Mouse (Mus musculus): Measurements from ENCODE around the gene Muc3a.

DNA sequence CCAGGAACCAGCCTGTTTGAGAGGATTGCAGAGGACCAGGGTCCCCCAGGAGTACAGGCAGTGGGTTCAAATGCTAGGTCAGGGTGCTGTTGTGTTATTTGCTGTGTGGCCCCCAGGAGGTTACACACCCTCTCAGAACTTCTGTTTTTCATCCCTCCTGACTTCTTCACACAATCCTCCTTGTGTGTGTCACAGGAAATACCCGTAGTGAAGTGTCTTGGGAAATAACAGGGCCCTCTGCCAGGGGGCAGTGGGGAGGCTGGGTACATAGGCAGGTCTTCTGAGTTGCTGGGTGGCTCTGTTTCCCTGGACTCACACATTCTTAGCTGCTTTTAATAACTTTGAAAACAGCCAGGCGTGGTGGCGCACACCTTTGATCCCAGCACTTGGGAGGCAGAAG, 6.9 kb downstream of the Muc3a start:
- no peak for TF ChIP-seq POLR2A (IDR thresholded peaks at IDR 0.05; ENCODE audit: low read depth, low read length)
- TF ChIP-seq CTCF (IDR thresholded peaks at IDR 0.05; ENCODE audit: extremely low read depth, insufficient read length, insufficient replicate concordance, low read depth, low read length): no peak

Measured in small intestine, adult 2 months (tissue).